Mouse (Mus musculus) embryonic stem cell, embryonic (primary cell): Measurements from ENCODE around the gene Gm20388.

ENCODE experiments used
- CTCF ChIA-PET, 4 experiments: fragments of 300-600 bp in 2 of 4; fragments of 350-600 bp in 2 of 4; sonication (Branson Sonifier 250); formaldehyde crosslinking; loops; one replicate each; lab custom pipeline; 2022; ENCODE audit warnings: inconsistent platforms in 2 of 4; lab: Charles Lee
- POLR2A ChIA-PET, 4 experiments: fragments of 300-600 bp in 2 of 4; fragments of 350-600 bp in 2 of 4; sonication (Branson Sonifier 250); formaldehyde crosslinking; loops; one replicate each; lab custom pipeline; 2022; ENCODE audit warnings: antibody characterized with exemption in 4 of 4, inconsistent platforms in 1 of 4; lab: Charles Lee

The Gm20388 gene

GRCm38 (mm10) chr8:120753476-120753875 lies 842.8 kb downstream of the Gm20388 start:
- CTCF ChIA-PET = no interaction called here
- POLR2A ChIA-PET = interaction anchor here in 1 of 4 experiments (1.7 to 2.0 kb wide), 2 partner anchors 10 to 17 kb away, joined by 6 to 8 read pairs; partner anchors contain the start of gene Irf8

- POLR2A ChIA-PET = interaction anchor here in 2 of 4 experiments (0.8 to 2.7 kb wide), 2 partner anchors 20 to 33 kb away, joined by 3 to 10 read pairs; partner anchors contain the start of gene Irf8 (in 1 of the 2)
- CTCF ChIA-PET = interaction anchor here in 2 of 4 experiments (0.6 kb wide), 2 partner anchors 65 to 196 kb away, joined by 3 to 7 read pairs; no protein-coding TSS in a partner anchor
Measured at GRCm38 (mm10) chr8:120755306-120756297, 845.0 kb downstream of the Gm20388 start.

- CTCF ChIA-PET = no interaction called here
- POLR2A ChIA-PET = no interaction called here
Measured at GRCm38 (mm10) chr8:120758005-120758404, 847.4 kb downstream of the Gm20388 start.

- ChIA-PET CTCF (no interaction called here), POLR2A (no interaction called here)
Measured at GRCm38 (mm10) chr8:120759847-120760246, 849.2 kb downstream of the Gm20388 start.

GRCm38 (mm10) chr8:120760341-120761215 lies 849.9 kb downstream of the Gm20388 start:
- ChIA-PET CTCF (interaction anchor here in 1 of 4 experiments (0.8 kb wide), 1 partner anchor 365 kb away, joined by 5 read pairs; no protein-coding TSS in a partner anchor), POLR2A (interaction anchor here in 1 of 4 experiments (0.6 to 1.0 kb wide), 2 partner anchors 9 to 25 kb away, joined by 3 to 4 read pairs; no protein-coding TSS in a partner anchor)

- CTCF ChIA-PET = no interaction called here
Measured at GRCm38 (mm10) chr8:120763267-120763666, 852.6 kb downstream of the Gm20388 start.

GRCm38 (mm10) chr8:120764638-120765037 lies 854.0 kb downstream of the Gm20388 start:
- POLR2A ChIA-PET = no interaction called here
- CTCF ChIA-PET = no interaction called here

More at GRCm38 (mm10) chr8:120763267-120763666, 852.6 kb downstream of the Gm20388 start:
- POLR2A ChIA-PET = no interaction called here

GRCm38 (mm10) chr8:120766622-120767021 lies 856.0 kb downstream of the Gm20388 start:
- ChIA-PET POLR2A (interaction anchor here in 2 of 4 experiments (0.6 to 1.3 kb wide), 3 partner anchors 23 to 99 kb away, joined by 3 to 11 read pairs (median 3); partner anchors contain the start of gene Gm27021 (in 1 of the 2)), CTCF (interaction anchor here in 1 of 4 experiments (1.1 kb wide), 1 partner anchor 69 kb away, joined by 3 read pairs; no protein-coding TSS in a partner anchor)

GRCm38 (mm10) chr8:120768454-120769218 lies 858.0 kb downstream of the Gm20388 start:
- ChIA-PET POLR2A (interaction anchor here in 1 of 4 experiments (0.6 kb wide), 2 partner anchors 132 to 1166 kb away, joined by 3 to 4 read pairs; no protein-coding TSS in a partner anchor), CTCF (interaction anchor here in 2 of 4 experiments (0.6 kb wide), 2 partner anchors 110 to 150 kb away, joined by 3 read pairs; no protein-coding TSS in a partner anchor)

- ChIA-PET POLR2A (no interaction called here), CTCF (no interaction called here)
Measured at GRCm38 (mm10) chr8:120777184-120777583, 866.5 kb downstream of the Gm20388 start.

GRCm38 (mm10) chr8:120777732-120778131 lies 867.1 kb downstream of the Gm20388 start:
- POLR2A ChIA-PET = no interaction called here
- CTCF ChIA-PET = interaction anchor here in 1 of 4 experiments (0.8 kb wide), 1 partner anchor 44 kb away, joined by 3 read pairs; no protein-coding TSS in a partner anchor

- ChIA-PET CTCF (interaction anchor here in 3 of 4 experiments (0.6 to 1.4 kb wide), 3 partner anchors 17 to 180 kb away, joined by 3 to 4 read pairs (median 4); no protein-coding TSS in a partner anchor), POLR2A (interaction anchor here in 1 of 4 experiments (0.7 kb wide), 1 partner anchor 1035 kb away, joined by 11 read pairs; no protein-coding TSS in a partner anchor)
Measured at GRCm38 (mm10) chr8:120779106-120779505, 868.5 kb downstream of the Gm20388 start.

GRCm38 (mm10) chr8:120783781-120784180 lies 873.1 kb downstream of the Gm20388 start:
- ChIA-PET CTCF (no interaction called here), POLR2A (no interaction called here)

GRCm38 (mm10) chr8:120786753-120787152 lies 876.1 kb downstream of the Gm20388 start:
- ChIA-PET CTCF (interaction anchor here in 2 of 4 experiments (0.6 to 0.7 kb wide), 3 partner anchors 10 to 371 kb away, joined by 3 to 5 read pairs (median 4); no protein-coding TSS in a partner anchor), POLR2A (interaction anchor here in 1 of 4 experiments (0.7 kb wide), 1 partner anchor 100 kb away, joined by 8 read pairs; no protein-coding TSS in a partner anchor)

GRCm38 (mm10) chr8:120787631-120788030 lies 877.0 kb downstream of the Gm20388 start:
- POLR2A ChIA-PET = no interaction called here
- CTCF ChIA-PET = interaction anchor here in 1 of 4 experiments (1.1 kb wide), 1 partner anchor 104 kb away, joined by 3 read pairs; no protein-coding TSS in a partner anchor

GRCm38 (mm10) chr8:120792710-120793109 lies 882.1 kb downstream of the Gm20388 start:
- CTCF ChIA-PET = interaction anchor here in 1 of 4 experiments (0.6 kb wide), 1 partner anchor 113 kb away, joined by 5 read pairs; no protein-coding TSS in a partner anchor
- POLR2A ChIA-PET = no interaction called here
